Mouse (Mus musculus): ENCODE data around the gene Gstz1.

DNA sequence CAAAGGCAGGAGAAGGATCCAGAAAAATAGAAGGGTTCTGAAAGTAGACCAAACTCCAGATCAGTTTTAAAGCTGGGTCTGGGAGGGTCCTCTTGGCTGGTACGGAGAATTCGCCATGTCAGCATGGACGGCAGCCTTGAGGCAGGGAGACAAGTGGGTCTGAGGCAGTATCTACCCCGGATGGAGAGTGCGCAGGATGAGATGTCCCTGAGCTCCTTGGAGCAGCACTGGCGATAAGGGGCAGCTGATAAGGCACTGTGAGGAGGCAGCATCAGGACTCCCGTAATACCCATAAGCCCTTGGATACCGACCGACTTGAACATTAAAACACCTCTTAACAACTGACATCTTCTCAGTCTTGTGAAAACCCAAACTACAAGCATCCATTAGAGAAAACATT lies 14.2 kb upstream of the Gstz1 start:
- no peak for TF ChIP-seq POLR2AphosphoS2 (IDR thresholded peaks at IDR 0.05; ENCODE audit: insufficient read length, low read depth)
- TF ChIP-seq POLR2A (IDR thresholded peaks at IDR 0.05; ENCODE audit: insufficient read length, low read depth), result no peak
- no peak for TF ChIP-seq MYOD1 (IDR thresholded peaks at IDR 0.05; ENCODE audit: control insufficient read depth in 1 of 3, insufficient read length in 2 of 3, low read depth in 2 of 3)
- no peak for TF ChIP-seq TCF12 (IDR thresholded peaks at IDR 0.05; ENCODE audit: insufficient read depth, poor library complexity, severe bottlenecking)
- no peak for TF ChIP-seq USF1 (IDR thresholded peaks at IDR 0.05; ENCODE audit: low read depth)
- no peak for TF ChIP-seq MYOG (IDR thresholded peaks at IDR 0.05; ENCODE audit: control insufficient read depth in 1 of 3, insufficient read depth in 1 of 3, insufficient read length in 2 of 3, low read depth in 2 of 3)
- TF ChIP-seq MAX (IDR thresholded peaks at IDR 0.05; ENCODE audit: low read depth), result no peak
- TF ChIP-seq REST (IDR thresholded peaks at IDR 0.05; ENCODE audit: insufficient read depth, insufficient read length), result no peak
- no peak for TF ChIP-seq E2F4 (IDR thresholded peaks at IDR 0.05; ENCODE audit: insufficient read depth)
- no peak for TF ChIP-seq CEBPB (IDR thresholded peaks at IDR 0.05; ENCODE audit: insufficient read depth, poor library complexity, severe bottlenecking)

Data from myocyte (in vitro differentiated cells).